Mouse (Mus musculus) G1E (cell line): ENCODE results near the gene Aldoc.

Source experiments
- CTCF ChIP-seq: IDR thresholded peaks from 2 replicates; pipeline ENCODE4 v1.5.1; 2012; ENCODE audit warnings: low read depth, low read length, inconsistent platforms, mixed read lengths
- GATA1 ChIP-seq: IDR thresholded peaks from 2 replicates; pipeline ENCODE4 v1.6.1; 2012; ENCODE audit warnings: borderline replicate concordance, low read length, inconsistent platforms, mixed read lengths
- POLR2AphosphoS5 ChIP-seq: IDR thresholded peaks from 2 replicates; pipeline ENCODE4 v1.6.1; 2012; ENCODE audit warnings: low read depth, low read length, inconsistent platforms; ENCODE audit not compliant: insufficient replicate concordance
- TAL1 ChIP-seq: conservative IDR thresholded peaks from 2 replicates; pipeline ENCODE4 v1.6.1; 2012; ENCODE audit warnings: low read depth, low read length, inconsistent platforms, mixed read lengths

DNA sequence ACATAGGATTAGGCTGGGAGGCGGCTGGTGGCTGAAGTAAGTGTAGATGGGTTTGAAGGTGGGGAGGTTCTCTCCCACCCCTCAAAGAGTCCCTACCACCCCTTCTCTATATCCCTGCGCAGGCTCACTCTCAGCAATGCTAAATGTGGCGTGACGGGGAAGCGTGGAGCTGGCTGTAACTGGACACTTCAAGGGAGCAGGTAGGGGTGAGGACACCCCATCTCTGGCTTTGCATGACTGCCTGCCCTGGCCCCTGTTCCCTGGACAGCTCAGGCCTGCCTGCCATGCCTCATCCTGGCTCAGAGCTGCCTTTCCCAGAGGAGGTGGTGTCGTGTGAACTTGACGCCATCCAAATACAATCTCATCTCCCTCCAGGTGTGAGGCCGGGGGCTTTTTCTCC is 51.4 kb downstream of the Aldoc start:
- TF ChIP-seq CTCF (no peak), GATA1 (no peak), TAL1 (no peak), POLR2AphosphoS5 (no peak)
